Mouse (Mus musculus): Measurements from ENCODE around the gene 4930451I11Rik. TPM values are rescaled to one million over a fixed set of nuclear protein-coding genes. Genes with fewer than 3 reads are reported as not detected.

The 4930451I11Rik gene
- polyA plus RNA-seq, 1 experiment from 2014 or later: not detected

DNA sequence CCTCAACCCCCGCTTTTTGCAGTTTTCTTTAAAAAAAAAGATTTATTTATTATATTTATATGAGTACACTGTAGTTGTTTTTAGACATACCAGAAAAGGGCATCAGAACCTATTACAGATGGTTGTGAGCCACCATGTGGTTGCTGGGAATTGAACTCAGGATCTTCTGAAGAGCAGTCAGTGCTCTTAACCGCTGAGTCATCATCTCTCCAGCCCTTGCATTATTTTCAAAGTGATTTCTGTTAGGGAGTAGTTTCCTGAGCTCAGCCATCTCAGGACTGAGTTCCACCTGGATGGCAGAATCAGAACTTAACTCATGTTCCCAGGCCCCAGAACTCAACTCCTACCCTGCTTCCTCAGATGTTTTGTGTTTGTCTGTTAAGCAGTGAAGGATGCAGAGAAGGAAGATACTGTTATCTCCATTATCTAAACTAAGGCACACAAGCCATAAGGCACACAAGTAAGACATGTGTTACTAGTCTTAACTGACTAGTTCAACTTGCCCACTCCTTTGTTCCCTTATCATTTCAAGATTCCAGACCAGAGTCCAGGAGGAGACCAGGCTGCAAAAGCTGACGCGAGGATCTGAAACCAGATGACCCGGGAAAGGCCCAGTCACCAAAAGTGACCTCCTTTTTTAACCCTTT lies 21.6 kb downstream of the 4930451I11Rik start:
- peak overlapping the region; percentile 87 for H3K27ac ChIP-seq
- H3K9me3 ChIP-seq (replicated peaks): no peaks in the 10 kb centered on the region
- 0 out of 2 replicates have a peak, but pooled peaks cover 4% of the 10 kb centered on the region for H3K36me3 ChIP-seq
- H3K4me2 ChIP-seq: peak overlapping the region; percentile 87
- no peak overlapping the region for H3K4me3 ChIP-seq
- no peak overlapping the region for H3K9ac ChIP-seq
- peaks cover 26% of the 10 kb centered on the region for H3K4me1 ChIP-seq (replicated peaks)
- WGBS: 55% methylated on average over 5 of the region's 5 CpGs
- no peak for ATAC-seq (replicated peaks; ENCODE audit: insufficient number of reproducible peaks, insufficient read depth, low FRiP score, low read depth)
- no peaks in the 10 kb centered on the region for H3K27me3 ChIP-seq

DNA sequence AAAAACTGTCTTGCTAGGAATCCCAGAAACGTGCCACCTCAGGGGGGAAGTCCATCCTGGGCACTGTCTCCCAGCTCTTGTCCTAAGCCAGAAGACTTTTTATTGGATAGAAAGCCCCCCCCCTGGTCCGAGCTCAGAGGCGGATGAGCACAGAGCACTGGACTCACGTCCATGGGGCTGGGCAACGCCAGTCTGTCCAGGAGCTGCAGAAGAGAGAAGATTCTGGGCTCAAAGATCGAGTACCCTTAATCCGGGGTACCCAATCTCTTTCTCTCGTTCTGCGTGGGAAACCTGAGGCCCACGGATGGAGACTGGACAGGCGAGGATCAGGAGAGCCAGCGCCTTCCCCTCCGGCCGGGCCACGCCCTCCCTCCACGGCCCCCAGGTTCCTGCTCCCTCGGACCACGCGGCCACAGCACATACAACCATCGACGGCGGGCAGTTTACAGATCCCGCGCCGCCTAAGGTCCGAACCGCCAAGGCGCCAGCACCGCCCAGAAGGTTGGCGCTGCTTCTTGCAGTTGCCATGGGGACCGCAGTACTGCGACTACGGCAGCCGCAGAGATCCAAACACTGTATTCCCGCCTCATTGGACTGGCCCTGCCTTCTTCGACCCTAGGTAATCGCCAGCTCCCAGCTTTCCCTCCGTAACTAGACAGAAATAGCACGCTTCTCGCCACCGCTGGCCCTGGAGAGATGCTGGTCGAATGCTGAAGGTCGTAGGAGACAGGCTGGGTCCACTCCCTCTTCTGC lies 22.6 kb downstream of the 4930451I11Rik start:
- H3K4me3 ChIP-seq: peak overlapping the region; percentile 67
- peaks cover 26% of the 10 kb centered on the region for H3K4me1 ChIP-seq (replicated peaks)
- ATAC-seq (replicated peaks; ENCODE audit: insufficient number of reproducible peaks, insufficient read depth, low FRiP score, low read depth): peak; percentile 91
- 0 out of 2 replicates have a peak, but pooled peaks cover 4% of the 10 kb centered on the region for H3K36me3 ChIP-seq
- no peaks in the 10 kb centered on the region for H3K9me3 ChIP-seq (replicated peaks)
- WGBS: 1% methylated on average over 43 of the region's 43 CpGs
- H3K4me2 ChIP-seq: peak overlapping the region; percentile 87
- H3K9ac ChIP-seq: peak overlapping the region; percentile 73
- H3K27me3 ChIP-seq: no peaks in the 10 kb centered on the region
- H3K27ac ChIP-seq: peak overlapping the region; percentile 87

GRCm38 (mm10) chr7:126807405-126807804 lies 24.0 kb downstream of the 4930451I11Rik start:
- Histone ChIP-seq H3K27me3 (no peaks in the 10 kb centered on the region), H3K27ac (peak overlapping the region; percentile 33; the same call in 1 of the 2 replicates), H3K36me3 (0 out of 2 replicates have a peak, but pooled peaks cover 4% of the 10 kb centered on the region), H3K9me3 (replicated peaks) (no peaks in the 10 kb centered on the region), H3K9ac (no peak overlapping the region), H3K4me1 (replicated peaks) (peaks cover 26% of the 10 kb centered on the region), H3K4me3 (no peak overlapping the region), H3K4me2 (peak overlapping the region; percentile 87; the same call in 1 of the 2 replicates)
- no peak for ATAC-seq (replicated peaks; ENCODE audit: insufficient number of reproducible peaks, insufficient read depth, low FRiP score, low read depth)
- 58% methylated on average over 4 of the region's 4 CpGs for WGBS

- H3K27ac ChIP-seq: peak overlapping the region; percentile 33
- ATAC-seq (replicated peaks; ENCODE audit: insufficient number of reproducible peaks, insufficient read depth, low FRiP score, low read depth): no peak
- H3K4me3 ChIP-seq: no peak overlapping the region
- whole genome bisulfite sequencing: 52% methylated on average over 6 of the region's 6 CpGs
- no peaks in the 10 kb centered on the region for H3K27me3 ChIP-seq
- peaks cover 26% of the 10 kb centered on the region for H3K4me1 ChIP-seq (replicated peaks)
- 0 out of 2 replicates have a peak, but pooled peaks cover 4% of the 10 kb centered on the region for H3K36me3 ChIP-seq
- no peak overlapping the region for H3K9ac ChIP-seq
- no peaks in the 10 kb centered on the region for H3K9me3 ChIP-seq (replicated peaks)
- H3K4me2 ChIP-seq: 0 out of 2 replicates have a peak overlapping the region, but pooled peaks have one; percentile 8
Measured at GRCm38 (mm10) chr7:126806956-126807355, 24.5 kb downstream of the 4930451I11Rik start.

- no peak overlapping the region for H3K4me2 ChIP-seq
- no peak for ATAC-seq (replicated peaks; ENCODE audit: insufficient number of reproducible peaks, insufficient read depth, low FRiP score, low read depth)
- 0 out of 2 replicates have a peak, but pooled peaks cover 4% of the 10 kb centered on the region for H3K36me3 ChIP-seq
- H3K4me3 ChIP-seq: no peak overlapping the region
- no peaks in the 10 kb centered on the region for H3K27me3 ChIP-seq
- no peak overlapping the region for H3K27ac ChIP-seq
- H3K9me3 ChIP-seq (replicated peaks): no peaks in the 10 kb centered on the region
- H3K9ac ChIP-seq: no peak overlapping the region
- peaks cover 33% of the 10 kb centered on the region for H3K4me1 ChIP-seq (replicated peaks)
Measured at GRCm38 (mm10) chr7:126803751-126804150, 27.7 kb downstream of the 4930451I11Rik start.

GRCm38 (mm10) chr7:126803181-126803580 lies 28.3 kb downstream of the 4930451I11Rik start:
- Histone ChIP-seq H3K4me1 (replicated peaks) (peaks cover 27% of the 10 kb centered on the region), H3K36me3 (0 out of 2 replicates have a peak, but pooled peaks cover 4% of the 10 kb centered on the region), H3K27ac (no peak overlapping the region), H3K9ac (no peak overlapping the region), H3K4me2 (no peak overlapping the region), H3K9me3 (replicated peaks) (no peaks in the 10 kb centered on the region), H3K27me3 (no peaks in the 10 kb centered on the region), H3K4me3 (no peak overlapping the region)
- ATAC-seq (replicated peaks; ENCODE audit: insufficient number of reproducible peaks, insufficient read depth, low FRiP score, low read depth): no peak
- WGBS: 76% methylated on average over 6 of the region's 6 CpGs

DNA sequence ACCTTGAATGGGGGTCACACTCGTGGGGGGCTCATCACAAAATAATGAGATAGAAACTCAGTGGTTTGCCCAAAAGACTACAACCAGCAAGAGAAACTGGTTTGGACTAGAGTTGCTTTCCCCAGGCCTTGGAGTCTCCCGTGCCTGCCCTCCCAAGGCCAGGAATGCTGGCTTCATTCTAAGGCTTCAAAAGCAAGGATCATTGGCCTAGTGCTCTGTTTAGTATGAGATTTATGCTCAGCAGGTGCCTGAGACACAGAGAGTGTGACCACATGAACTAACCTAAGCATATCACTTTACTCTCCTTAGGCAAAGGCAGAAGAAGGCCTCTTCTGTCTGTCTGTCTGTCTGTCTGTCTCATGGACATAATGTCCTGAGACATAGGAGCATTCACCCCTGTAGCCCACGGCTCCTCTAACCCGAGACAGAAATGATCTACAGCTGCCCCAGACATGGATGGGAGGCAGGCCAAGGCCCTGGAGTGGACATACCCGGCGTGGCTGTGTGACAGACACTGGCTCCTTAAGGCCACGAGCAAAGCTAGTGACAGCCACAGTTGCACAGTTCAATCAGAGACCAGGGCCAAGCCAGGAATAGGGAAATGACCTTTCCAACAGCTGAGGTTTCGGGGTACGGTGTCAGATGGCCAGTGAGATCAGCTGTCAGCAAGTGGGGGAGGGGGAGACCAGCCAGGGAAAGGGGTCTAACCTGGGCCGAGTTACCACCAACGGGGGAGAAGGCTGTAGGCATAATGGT lies 29.1 kb downstream of the 4930451I11Rik start:
- no peak overlapping the region for H3K4me2 ChIP-seq
- H3K9ac ChIP-seq: no peak overlapping the region

GRCm38 (mm10) chr7:126801057-126801422 lies 30.4 kb downstream of the 4930451I11Rik start:
- ATAC-seq (replicated peaks; ENCODE audit: insufficient number of reproducible peaks, insufficient read depth, low FRiP score, low read depth): no peak
- WGBS: 89% methylated on average over 16 of the region's 16 CpGs
- Histone ChIP-seq H3K36me3 (peaks cover 15% of the 10 kb centered on the region), H3K4me3 (no peak overlapping the region), H3K27me3 (no peaks in the 10 kb centered on the region), H3K9me3 (replicated peaks) (no peaks in the 10 kb centered on the region), H3K9ac (no peak overlapping the region), H3K27ac (peak overlapping the region; percentile 100), H3K4me1 (replicated peaks) (peaks cover 33% of the 10 kb centered on the region), H3K4me2 (0 out of 2 replicates have a peak overlapping the region, but pooled peaks have one; percentile 83)

More for the DNA sequence above, 29.1 kb downstream of the 4930451I11Rik start:
- Histone ChIP-seq H3K9me3 (replicated peaks) (no peaks in the 10 kb centered on the region), H3K36me3 (0 out of 2 replicates have a peak, but pooled peaks cover 4% of the 10 kb centered on the region), H3K27me3 (no peaks in the 10 kb centered on the region), H3K27ac (no peak overlapping the region), H3K4me1 (replicated peaks) (peaks cover 25% of the 10 kb centered on the region), H3K4me3 (no peak overlapping the region)
- ATAC-seq (replicated peaks; ENCODE audit: insufficient number of reproducible peaks, insufficient read depth, low FRiP score, low read depth): no peak
- 74% methylated on average over 11 of the region's 11 CpGs for WGBS

- H3K9me3 ChIP-seq (replicated peaks): no peaks in the 10 kb centered on the region
- H3K36me3 ChIP-seq: peaks cover 19% of the 10 kb centered on the region
- no peaks in the 10 kb centered on the region for H3K27me3 ChIP-seq
- peak overlapping the region; percentile 88 for H3K4me3 ChIP-seq
- peaks cover 39% of the 10 kb centered on the region for H3K4me1 ChIP-seq (replicated peaks)
- no peak for ATAC-seq (replicated peaks; ENCODE audit: insufficient number of reproducible peaks, insufficient read depth, low FRiP score, low read depth)
- H3K9ac ChIP-seq: peak overlapping the region; percentile 73
- peak overlapping the region; percentile 100 for H3K27ac ChIP-seq
- 51% methylated on average over 5 of the region's 5 CpGs for WGBS
- peak overlapping the region; percentile 83 for H3K4me2 ChIP-seq
Measured at GRCm38 (mm10) chr7:126800269-126801056, 31.0 kb downstream of the 4930451I11Rik start.

DNA sequence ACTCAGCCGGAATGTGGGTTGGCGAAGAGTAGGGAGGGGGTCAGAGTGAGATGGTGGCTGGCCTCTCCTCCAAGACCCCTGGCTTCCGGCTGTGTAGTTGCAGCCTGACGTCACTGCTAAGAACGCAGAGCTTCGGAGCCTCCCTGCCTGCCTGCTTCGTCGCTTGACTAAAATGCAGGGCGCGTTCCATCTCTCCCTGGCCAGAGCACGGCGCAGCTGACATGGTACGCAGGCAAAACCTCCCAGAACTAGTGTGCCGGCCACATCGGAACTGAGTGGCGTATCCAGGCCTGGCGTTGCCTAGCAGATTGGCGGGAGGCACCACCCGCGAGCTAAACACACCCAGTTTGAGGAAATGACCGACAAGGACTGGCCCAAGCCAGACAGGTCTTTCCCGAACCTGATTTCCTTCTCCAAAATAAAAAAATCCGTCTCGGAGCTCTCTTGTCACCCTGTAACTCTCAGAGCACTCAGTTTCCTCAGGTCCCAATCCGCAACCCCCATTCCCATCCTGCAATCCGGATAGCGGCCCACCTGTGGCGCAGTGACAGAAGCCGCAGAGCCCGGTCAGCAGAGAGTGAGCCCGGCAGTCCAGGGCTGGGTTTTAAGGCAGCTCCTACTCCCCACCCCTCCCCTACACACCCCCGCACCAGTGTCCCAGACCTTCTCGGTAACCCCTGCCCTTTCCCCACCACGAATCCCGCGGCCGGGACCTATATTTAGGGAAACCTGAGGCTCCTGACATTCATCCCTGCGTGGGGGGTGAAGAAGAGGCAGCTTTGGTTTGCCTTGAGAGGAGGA lies 31.8 kb downstream of the 4930451I11Rik start:
- H3K36me3 ChIP-seq: peaks cover 25% of the 10 kb centered on the region
- H3K4me1 ChIP-seq (replicated peaks): peaks cover 47% of the 10 kb centered on the region
- H3K9me3 ChIP-seq (replicated peaks): no peaks in the 10 kb centered on the region
- H3K4me2 ChIP-seq: peak overlapping the region; percentile 83
- ATAC-seq (replicated peaks; ENCODE audit: insufficient number of reproducible peaks, insufficient read depth, low FRiP score, low read depth): peak; percentile 87
- peak overlapping the region; percentile 73 for H3K9ac ChIP-seq
- 1% methylated on average over 38 of the region's 38 CpGs for WGBS
- H3K27ac ChIP-seq: peak overlapping the region; percentile 100
- H3K27me3 ChIP-seq: no peaks in the 10 kb centered on the region
- H3K4me3 ChIP-seq: peak overlapping the region; percentile 88
